Mouse (Mus musculus) forebrain, embryonic 15.5 days (tissue): ENCODE measurements at regions not wholly inside any gene's neighbourhood (a gene's known extent, or its start where the extent isn't known, plus 50 kb on each side); places are given as distances from the start of the nearest gene placed in this dataset.
A peak's percentile ranks its signal among the peaks of the same experiment; 100 is the strongest.

ENCODE experiments used
- ATAC-seq: fragments of 200-750 bp; cut with Nextera tagmentation; replicated peaks from 2 replicates; pipeline ENCODE4 v1.8.0; 2017; ENCODE audit warnings: mild to moderate bottlenecking, moderate TSS enrichment, moderate library complexity
- H3K27ac ChIP-seq: fragments of 300-500 bp; sonication (generic); replicated peaks from 2 replicates; pipeline ENCODE4 v1.5.1; 2015; ENCODE audit warnings: mild to moderate bottlenecking, inconsistent platforms
- H3K27me3 ChIP-seq: fragments of 300-500 bp; sonication (generic); 2 replicates; pipeline ENCODE4 v1.6.1; 2015; ENCODE audit warnings: inconsistent platforms
- H3K36me3 ChIP-seq: fragments of 300-500 bp; sonication (generic); 2 replicates; pipeline ENCODE4 v1.6.1; 2015; ENCODE audit warnings: mild to moderate bottlenecking, inconsistent platforms
- H3K4me1 ChIP-seq: fragments of 300-500 bp; sonication (generic); 2 replicates; pipeline ENCODE4 v1.6.1; 2015; ENCODE audit warnings: inconsistent platforms
- H3K4me2 ChIP-seq: fragments of 300-500 bp; sonication (generic); replicated peaks from 2 replicates; pipeline ENCODE4 v1.6.1; 2015; ENCODE audit warnings: mild to moderate bottlenecking, inconsistent platforms
- H3K4me3 ChIP-seq: fragments of 300-500 bp; sonication (generic); 2 replicates; pipeline ENCODE4 v1.5.1; 2015; ENCODE audit warnings: mild to moderate bottlenecking, inconsistent platforms
- H3K9ac ChIP-seq: fragments of 300-500 bp; sonication (generic); replicated peaks from 2 replicates; pipeline ENCODE4 v1.6.1; 2015; ENCODE audit warnings: mild to moderate bottlenecking, inconsistent platforms
- H3K9me3 ChIP-seq: fragments of 300-500 bp; sonication (generic); 2 replicates; pipeline ENCODE4 v1.6.1; 2016; ENCODE audit warnings: inconsistent platforms
- WGBS: fragments of 180-500 bp; shearing (Covaris S2); methylation state at CpG from one replicate; pipeline ENCODE4 v1.1.7; 2015; ENCODE audit warnings: mixed read lengths; 5-methylcytosine and 5-hydroxymethylcytosine counted together

- Histone ChIP-seq H3K4me1 (peaks cover 8% of the 10 kb centered on the region), H3K27ac (no peak overlapping the region), H3K9me3 (no peaks in the 10 kb centered on the region), H3K36me3 (no peaks in the 10 kb centered on the region), H3K9ac (no peak overlapping the region), H3K4me3 (no peak overlapping the region), H3K27me3 (peaks cover 18% of the 10 kb centered on the region; the same call in 1 of the 2 replicates), H3K4me2 (peak overlapping the region; percentile 60)
- ATAC-seq: no peak
- 13% methylated on average over 9 of the region's 9 CpGs for WGBS
Measured at GRCm38 (mm10) chr10:117571891-117572573, 57.3 kb upstream of the Cpm start.

- Histone ChIP-seq H3K4me1 (peaks cover 8% of the 10 kb centered on the region), H3K36me3 (no peaks in the 10 kb centered on the region), H3K9ac (no peak overlapping the region; the same call in 1 of the 2 replicates), H3K27me3 (peaks cover 18% of the 10 kb centered on the region; the same call in 1 of the 2 replicates), H3K9me3 (no peaks in the 10 kb centered on the region), H3K4me2 (peak overlapping the region; percentile 60), H3K27ac (no peak overlapping the region), H3K4me3 (peak overlapping the region; percentile 33)
- WGBS: under 1% methylated on average over 27 of the region's 27 CpGs
- ATAC-seq: 0 out of 2 replicates have a peak, but pooled peaks have one; percentile 41
Measured at GRCm38 (mm10) chr10:117570971-117571861, 58.1 kb upstream of the Cpm start.

GRCm38 (mm10) chr10:117570091-117570970 lies 59.0 kb upstream of the Cpm start:
- Histone ChIP-seq H3K27me3 (peaks cover 18% of the 10 kb centered on the region; the same call in 1 of the 2 replicates), H3K4me2 (peak overlapping the region; percentile 60; the same call in 1 of the 2 replicates), H3K4me1 (peaks cover 8% of the 10 kb centered on the region), H3K9me3 (no peaks in the 10 kb centered on the region), H3K4me3 (no peak overlapping the region), H3K9ac (no peak overlapping the region), H3K27ac (no peak overlapping the region), H3K36me3 (no peaks in the 10 kb centered on the region)
- ATAC-seq: no peak
- WGBS: 61% methylated on average over 8 of the region's 8 CpGs

- no peaks in the 10 kb centered on the region for H3K36me3 ChIP-seq
- ATAC-seq: no peak
- peaks cover 18% of the 10 kb centered on the region; the same call in 1 of the 2 replicates for H3K27me3 ChIP-seq
- H3K4me2 ChIP-seq: no peak overlapping the region
- no peak overlapping the region for H3K4me3 ChIP-seq
- 77% methylated on average over 11 of the region's 11 CpGs for WGBS
- H3K4me1 ChIP-seq: peaks cover 8% of the 10 kb centered on the region
- no peak overlapping the region for H3K9ac ChIP-seq
- no peaks in the 10 kb centered on the region for H3K9me3 ChIP-seq
- no peak overlapping the region for H3K27ac ChIP-seq
Measured at GRCm38 (mm10) chr10:117569301-117570079, 59.8 kb upstream of the Cpm start.

DNA sequence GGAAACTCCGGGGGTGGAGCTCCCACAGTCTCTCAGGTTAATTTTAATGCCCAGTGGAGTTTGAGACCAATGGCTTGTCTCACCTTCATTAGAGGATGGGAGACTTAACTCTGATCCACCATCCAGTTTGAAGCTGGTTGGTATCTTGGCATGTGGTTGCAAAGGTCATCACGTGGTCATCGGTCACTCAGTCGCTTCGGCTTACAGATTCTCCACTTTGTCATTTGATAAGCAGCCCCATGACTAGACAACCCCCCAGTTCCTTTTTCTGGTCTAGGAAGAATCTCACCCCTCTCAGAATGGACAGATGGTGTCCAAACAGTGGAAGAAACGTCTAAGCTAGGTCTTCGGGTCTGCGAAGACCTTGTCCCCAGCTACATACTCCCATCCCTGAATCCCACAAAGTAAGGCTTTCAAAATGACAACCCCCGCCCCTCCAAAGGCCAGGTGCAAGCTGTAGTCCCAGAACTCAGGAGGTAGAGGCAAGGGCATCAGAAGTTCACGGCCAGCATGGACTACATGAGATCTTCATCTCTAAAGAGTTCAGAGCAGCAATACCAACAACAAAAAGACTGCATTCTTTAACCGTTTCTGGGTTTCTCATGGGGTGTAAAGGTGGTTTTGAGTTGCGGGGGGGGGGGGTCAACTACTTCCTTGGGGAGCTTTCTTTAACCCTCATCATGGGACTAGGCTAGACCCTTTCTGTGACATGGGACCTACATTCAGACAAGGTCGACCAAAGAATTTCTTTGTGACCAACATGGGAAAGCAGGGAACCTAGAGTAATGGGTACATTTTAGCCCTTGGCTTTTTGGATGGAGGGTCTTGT lies 60.6 kb upstream of the Cpm start:
- Histone ChIP-seq H3K36me3 (no peaks in the 10 kb centered on the region), H3K4me1 (peaks cover 8% of the 10 kb centered on the region), H3K27me3 (peaks cover 18% of the 10 kb centered on the region; the same call in 1 of the 2 replicates), H3K9ac (no peak overlapping the region), H3K9me3 (no peaks in the 10 kb centered on the region), H3K27ac (no peak overlapping the region), H3K4me3 (no peak overlapping the region), H3K4me2 (no peak overlapping the region)
- 95% methylated on average over 13 of the region's 13 CpGs for WGBS
- no peak for ATAC-seq

- no peaks in the 10 kb centered on the region for H3K9me3 ChIP-seq
- H3K4me1 ChIP-seq: peaks cover 8% of the 10 kb centered on the region
- no peak for ATAC-seq
- no peak overlapping the region for H3K9ac ChIP-seq
- H3K36me3 ChIP-seq: no peaks in the 10 kb centered on the region
- H3K4me3 ChIP-seq: no peak overlapping the region
- no peak overlapping the region for H3K4me2 ChIP-seq
- peaks cover 18% of the 10 kb centered on the region; the same call in 1 of the 2 replicates for H3K27me3 ChIP-seq
- no peak overlapping the region for H3K27ac ChIP-seq
- 92% methylated on average over 3 of the region's 3 CpGs for WGBS
Measured at GRCm38 (mm10) chr10:117568138-117568387, 61.2 kb upstream of the Cpm start.

DNA sequence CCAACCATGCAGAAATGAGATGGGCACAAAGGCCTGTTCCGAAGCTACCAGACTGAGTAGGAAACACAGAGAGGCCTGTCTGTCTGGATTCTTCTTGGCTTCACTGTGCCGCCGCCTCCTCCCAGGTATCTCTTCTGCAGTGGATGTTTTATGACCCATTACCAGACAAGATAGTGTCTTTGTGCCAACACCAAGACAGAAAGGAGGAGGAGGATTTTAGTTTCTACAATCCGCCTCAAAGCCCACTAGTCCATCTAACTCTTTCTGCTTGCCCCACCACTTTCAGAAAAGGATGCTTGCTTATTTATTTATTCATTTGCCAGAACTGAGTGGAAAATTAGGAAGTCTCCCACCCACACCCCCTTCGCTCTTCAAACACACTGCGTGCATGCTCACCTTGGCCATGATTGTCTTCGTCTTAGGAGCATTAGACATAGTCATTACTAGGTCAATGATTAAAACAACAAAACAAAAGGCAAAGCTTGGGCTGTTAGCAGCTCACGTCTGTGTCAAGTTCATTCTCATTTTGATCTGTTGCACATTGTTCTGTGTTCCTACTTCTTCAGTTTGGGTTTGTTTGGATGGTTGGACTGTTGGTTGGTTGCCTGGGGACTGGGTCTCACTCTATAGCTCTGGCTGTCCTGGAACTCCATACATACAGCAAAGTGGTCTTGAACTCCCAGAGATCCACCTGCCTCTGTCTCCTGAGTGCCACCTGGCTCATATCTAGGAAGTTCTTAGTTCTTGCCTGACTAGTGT lies 61.7 kb upstream of the Cpm start:
- Histone ChIP-seq H3K9me3 (no peaks in the 10 kb centered on the region), H3K27me3 (peaks cover 15% of the 10 kb centered on the region; the same call in 1 of the 2 replicates), H3K4me3 (no peak overlapping the region), H3K9ac (no peak overlapping the region), H3K4me1 (peaks cover 8% of the 10 kb centered on the region), H3K27ac (no peak overlapping the region), H3K4me2 (no peak overlapping the region), H3K36me3 (no peaks in the 10 kb centered on the region)
- ATAC-seq: no peak
- WGBS: 95% methylated on average over 8 of the region's 8 CpGs

DNA sequence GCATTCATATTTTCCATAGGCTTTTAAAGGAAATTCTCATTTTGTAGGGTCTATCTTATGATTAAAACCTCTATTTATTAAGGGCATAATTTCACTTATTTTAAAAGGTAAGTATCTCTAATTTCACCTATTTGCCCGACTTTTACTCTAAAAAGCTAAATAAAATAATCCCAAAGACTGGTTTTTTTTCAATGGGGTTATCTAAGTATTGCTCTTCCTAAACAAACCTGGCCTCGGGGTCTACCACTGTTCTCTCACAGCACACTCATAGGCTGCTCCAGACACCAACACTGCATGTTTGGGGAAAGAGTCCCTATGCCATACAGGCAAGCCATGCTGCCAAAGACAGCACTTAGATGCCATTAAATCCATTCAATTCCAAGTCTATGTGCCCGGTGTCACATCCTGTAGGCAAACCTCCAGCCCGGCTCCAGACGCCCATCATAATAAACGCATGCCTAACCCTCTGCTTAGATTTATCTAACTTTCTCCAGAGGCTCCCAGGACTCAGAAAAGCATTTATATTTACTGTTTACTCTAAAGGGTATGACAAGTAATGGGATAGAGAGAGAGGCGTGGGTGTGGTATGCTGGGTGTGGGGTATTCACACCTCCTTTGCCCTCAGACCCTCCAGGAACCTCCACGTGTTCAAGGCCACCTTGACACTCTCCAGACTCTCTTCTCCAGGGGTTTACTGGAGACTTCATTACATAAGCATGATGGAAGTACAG lies 62.5 kb upstream of the Cpm start:
- WGBS: 92% methylated on average over 8 of the region's 8 CpGs
- Histone ChIP-seq H3K4me3 (no peak overlapping the region), H3K4me1 (peaks cover 8% of the 10 kb centered on the region), H3K9me3 (no peaks in the 10 kb centered on the region), H3K9ac (no peak overlapping the region), H3K27ac (no peak overlapping the region), H3K27me3 (peaks cover 10% of the 10 kb centered on the region; the same call in 1 of the 2 replicates), H3K36me3 (no peaks in the 10 kb centered on the region), H3K4me2 (no peak overlapping the region)
- no peak for ATAC-seq

DNA sequence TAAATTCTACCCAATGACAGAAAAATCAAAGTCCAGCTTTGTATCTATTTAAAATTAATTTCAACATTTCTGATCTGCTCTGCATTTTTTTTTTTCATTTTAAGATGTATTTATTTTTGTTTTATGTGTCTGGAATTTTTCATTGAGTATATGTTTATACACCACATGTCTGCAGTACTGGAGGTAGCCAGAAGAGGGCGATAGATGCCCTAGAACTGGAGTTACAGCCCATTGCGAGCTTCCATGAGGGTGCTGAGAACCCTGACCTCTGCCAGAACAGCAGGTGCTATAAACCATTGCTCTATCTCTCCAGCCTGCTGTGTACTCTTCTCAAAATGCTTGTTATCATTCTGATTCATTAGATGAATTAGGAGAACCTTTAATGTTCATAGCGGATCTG lies 63.1 kb upstream of the Cpm start:
- H3K4me3 ChIP-seq: no peak overlapping the region
- H3K9me3 ChIP-seq: no peaks in the 10 kb centered on the region
- 84% methylated on average over 3 of the region's 3 CpGs for WGBS
- no peak overlapping the region for H3K27ac ChIP-seq
- H3K27me3 ChIP-seq: peaks cover 6% of the 10 kb centered on the region; the same call in 1 of the 2 replicates
- H3K9ac ChIP-seq: no peak overlapping the region
- peaks cover 3% of the 10 kb centered on the region for H3K4me1 ChIP-seq
- no peak for ATAC-seq
- no peaks in the 10 kb centered on the region for H3K36me3 ChIP-seq
- H3K4me2 ChIP-seq: no peak overlapping the region
